Mouse (Mus musculus): ENCODE data around the gene Srsf12. TPM values are rescaled to one million over a fixed set of nuclear protein-coding genes. Genes with fewer than 3 reads are reported as not detected.

Gene Srsf12
- polyA plus RNA-seq, 1 experiment from 2014 or later = 10.9 TPM

GRCm38 (mm10) chr4:33260311-33260710 lies 51.5 kb downstream of the Srsf12 start:
- H3K36me3 ChIP-seq (ENCODE audit: control insufficient read depth, insufficient read depth, low read length) = no peaks in the 10 kb centered on the region
- no peaks in the 10 kb centered on the region for H3K27me3 ChIP-seq (ENCODE audit: control insufficient read depth, insufficient read depth, low read length)
- no peaks in the 10 kb centered on the region for H3K4me1 ChIP-seq (ENCODE audit: control insufficient read depth, insufficient read depth, low read length)
- H3K4me2 ChIP-seq (ENCODE audit: low read depth) = no peak overlapping the region
- no peaks in the 10 kb centered on the region for H3K9me3 ChIP-seq (ENCODE audit: control insufficient read depth, low read length)
- H3K9ac ChIP-seq (ENCODE audit: low read length) = no peak overlapping the region
- no peak overlapping the region for H3K4me3 ChIP-seq (ENCODE audit: low read depth, low read length)
- DNase-seq (ENCODE audit: low spot score) = no peak
- ATAC-seq (ENCODE audit: insufficient read depth, low FRiP score, low TSS enrichment) = no peak
- H3K27ac ChIP-seq (ENCODE audit: low read depth, low read length) = no peak overlapping the region

- Histone ChIP-seq H3K27me3 (ENCODE audit: control insufficient read depth, insufficient read depth, low read length) (no peaks in the 10 kb centered on the region), H3K9me3 (ENCODE audit: control insufficient read depth, low read length) (no peaks in the 10 kb centered on the region), H3K4me1 (ENCODE audit: control insufficient read depth, insufficient read depth, low read length) (no peaks in the 10 kb centered on the region), H3K9ac (ENCODE audit: low read length) (no peak overlapping the region), H3K4me2 (ENCODE audit: low read depth) (no peak overlapping the region), H3K4me3 (ENCODE audit: low read depth, low read length) (no peak overlapping the region), H3K27ac (ENCODE audit: low read depth, low read length) (no peak overlapping the region), H3K36me3 (ENCODE audit: control insufficient read depth, insufficient read depth, low read length) (no peaks in the 10 kb centered on the region)
- no peak for DNase-seq (ENCODE audit: low spot score)
- WGBS = 75% methylated on average over 7 of the region's 7 CpGs
- ATAC-seq (ENCODE audit: insufficient read depth, low FRiP score, low TSS enrichment) = no peak
These were observed 52.5 kb downstream of the Srsf12 start for GRCm38 (mm10) chr4:33261311-33261753.

DNA sequence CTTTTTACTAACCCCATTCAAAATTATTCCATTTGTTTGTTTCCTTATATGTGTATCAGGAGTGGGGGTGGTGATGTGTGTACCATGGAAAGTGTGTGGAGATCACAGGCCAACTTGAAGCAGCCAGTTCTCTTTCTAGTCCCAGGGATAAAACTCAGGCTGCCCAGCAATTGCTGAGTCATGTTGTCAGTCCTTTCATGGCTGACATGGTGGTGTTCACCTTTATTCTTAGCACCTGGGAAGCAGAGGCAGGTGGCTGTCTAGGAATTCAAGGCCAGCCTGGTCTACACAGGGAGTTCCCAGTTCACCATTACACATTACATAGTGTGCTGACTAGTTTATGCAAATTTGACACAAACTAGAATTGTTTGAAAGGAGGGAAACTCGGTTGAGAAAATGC lies 54.1 kb downstream of the Srsf12 start:
- 79% methylated on average over 1 of the region's 1 CpGs for WGBS
- no peaks in the 10 kb centered on the region for H3K27me3 ChIP-seq (ENCODE audit: control insufficient read depth, insufficient read depth, low read length)
- H3K4me3 ChIP-seq (ENCODE audit: low read depth, low read length) = no peak overlapping the region
- H3K9me3 ChIP-seq (ENCODE audit: control insufficient read depth, low read length) = no peaks in the 10 kb centered on the region
- H3K9ac ChIP-seq (ENCODE audit: low read length) = no peak overlapping the region
- no peaks in the 10 kb centered on the region for H3K4me1 ChIP-seq (ENCODE audit: control insufficient read depth, insufficient read depth, low read length)
- no peak for DNase-seq (ENCODE audit: low spot score)
- H3K4me2 ChIP-seq (ENCODE audit: low read depth) = no peak overlapping the region
- H3K36me3 ChIP-seq (ENCODE audit: control insufficient read depth, insufficient read depth, low read length) = no peaks in the 10 kb centered on the region
- H3K27ac ChIP-seq (ENCODE audit: low read depth, low read length) = no peak overlapping the region
- no peak for ATAC-seq (ENCODE audit: insufficient read depth, low FRiP score, low TSS enrichment)

GRCm38 (mm10) chr4:33264979-33265726 lies 56.4 kb downstream of the Srsf12 start:
- 86% methylated on average over 11 of the region's 11 CpGs for WGBS
- H3K9ac ChIP-seq (ENCODE audit: low read length) = no peak overlapping the region

DNA sequence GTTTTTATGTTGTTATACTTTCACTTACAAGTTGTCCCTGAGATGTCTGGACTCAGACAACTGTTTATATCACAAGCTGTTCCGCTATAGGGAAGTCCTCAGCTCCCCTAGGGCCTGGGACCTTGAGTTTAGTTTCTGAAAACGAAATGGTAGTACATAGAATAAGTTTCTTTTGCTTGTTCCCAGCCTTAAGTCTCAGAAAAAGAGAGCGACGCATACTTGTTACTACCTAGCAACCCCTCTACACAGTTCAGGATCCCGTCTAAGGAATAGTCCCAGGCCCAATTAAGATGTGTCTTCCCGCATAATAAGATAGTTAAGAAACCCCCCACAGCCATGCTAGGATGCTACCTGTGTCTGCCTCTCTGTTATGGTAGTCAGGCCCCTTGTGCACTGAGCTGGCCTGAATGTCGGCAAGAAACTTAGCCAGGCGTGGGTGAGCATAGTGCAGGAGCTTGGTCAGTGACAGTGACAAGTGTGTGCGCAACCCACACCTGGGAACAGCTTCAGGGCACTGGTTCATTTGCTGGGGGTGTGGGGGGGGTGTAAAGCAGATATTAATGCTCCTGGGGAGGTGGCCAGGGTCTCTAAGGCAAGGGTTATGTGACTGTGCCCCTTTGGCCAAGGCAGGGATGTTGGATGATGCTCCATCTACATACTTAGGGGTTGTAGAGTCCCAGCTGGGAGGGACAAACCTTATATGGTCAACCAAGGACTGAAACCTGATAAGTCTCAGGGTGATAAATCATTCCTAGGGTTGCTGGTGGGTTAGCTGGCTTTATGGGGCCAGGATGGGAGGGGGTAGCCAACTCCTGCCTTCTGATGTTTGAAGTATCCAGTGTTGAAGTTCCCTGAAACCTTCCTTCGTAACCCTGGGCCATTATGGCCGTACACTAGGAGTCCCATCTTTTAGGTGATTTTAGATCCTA lies 61.9 kb downstream of the Srsf12 start:
- Histone ChIP-seq H3K4me1 (ENCODE audit: control insufficient read depth, insufficient read depth, low read length) (no peaks in the 10 kb centered on the region), H3K9me3 (ENCODE audit: control insufficient read depth, low read length) (no peaks in the 10 kb centered on the region), H3K9ac (ENCODE audit: low read length) (no peak overlapping the region), H3K27me3 (ENCODE audit: control insufficient read depth, insufficient read depth, low read length) (no peaks in the 10 kb centered on the region), H3K36me3 (ENCODE audit: control insufficient read depth, insufficient read depth, low read length) (no peaks in the 10 kb centered on the region), H3K4me2 (ENCODE audit: low read depth) (no peak overlapping the region), H3K4me3 (ENCODE audit: low read depth, low read length) (no peak overlapping the region), H3K27ac (ENCODE audit: low read depth, low read length) (no peak overlapping the region)
- no peak for DNase-seq (ENCODE audit: low spot score)
- ATAC-seq (ENCODE audit: insufficient read depth, low FRiP score, low TSS enrichment) = no peak
- WGBS = 78% methylated on average over 11 of the region's 11 CpGs

More at GRCm38 (mm10) chr4:33264979-33265726, 56.4 kb downstream of the Srsf12 start:
- no peaks in the 10 kb centered on the region for H3K9me3 ChIP-seq (ENCODE audit: control insufficient read depth, low read length)
- ATAC-seq (ENCODE audit: insufficient read depth, low FRiP score, low TSS enrichment) = no peak
- no peak overlapping the region for H3K4me2 ChIP-seq (ENCODE audit: low read depth)
- no peaks in the 10 kb centered on the region for H3K36me3 ChIP-seq (ENCODE audit: control insufficient read depth, insufficient read depth, low read length)
- H3K4me1 ChIP-seq (ENCODE audit: control insufficient read depth, insufficient read depth, low read length) = no peaks in the 10 kb centered on the region
- no peak for DNase-seq (ENCODE audit: low spot score)
- H3K4me3 ChIP-seq (ENCODE audit: low read depth, low read length) = no peak overlapping the region
- no peaks in the 10 kb centered on the region for H3K27me3 ChIP-seq (ENCODE audit: control insufficient read depth, insufficient read depth, low read length)
- H3K27ac ChIP-seq (ENCODE audit: low read depth, low read length) = no peak overlapping the region

GRCm38 (mm10) chr4:33273437-33273836 lies 64.6 kb downstream of the Srsf12 start:
- WGBS = 78% methylated on average over 3 of the region's 3 CpGs

DNA sequence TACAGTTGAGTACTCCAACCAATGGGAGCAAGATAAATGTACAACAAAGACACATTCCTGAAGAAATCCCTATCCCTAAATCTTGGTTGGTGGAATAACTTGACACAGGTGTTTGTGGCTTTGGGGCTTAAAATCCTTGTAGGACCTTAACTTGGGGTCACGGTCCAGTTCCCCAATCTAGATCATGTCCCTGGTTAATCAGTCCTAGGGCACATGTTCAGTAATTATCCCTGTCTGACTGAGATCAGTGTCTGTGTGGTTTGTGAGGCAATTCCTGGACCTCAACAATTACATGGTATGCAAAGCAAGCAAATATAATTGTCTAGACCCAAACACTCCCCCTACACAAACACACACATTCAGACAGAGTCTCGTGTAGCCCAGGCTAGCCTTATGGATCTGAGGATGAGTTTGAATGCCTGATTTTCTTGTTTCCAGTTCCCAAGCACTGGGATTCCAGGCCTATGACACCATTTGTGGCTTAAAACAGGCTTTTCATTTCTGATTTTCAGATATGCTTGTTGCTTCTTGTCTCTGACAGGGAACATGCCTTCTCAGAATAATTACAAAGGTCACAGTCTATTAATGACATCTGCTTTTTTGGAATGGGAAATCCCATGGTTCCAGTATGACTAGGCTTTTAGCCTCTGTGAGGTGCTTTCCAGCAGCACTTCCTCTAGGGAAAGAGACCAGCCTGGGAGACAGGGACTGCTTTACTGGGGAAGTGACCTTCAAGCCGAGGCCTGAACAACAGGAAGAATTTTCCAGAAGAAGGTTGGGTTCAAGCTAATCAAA lies 73.3 kb downstream of the Srsf12 start:
- no peaks in the 10 kb centered on the region for H3K36me3 ChIP-seq (ENCODE audit: control insufficient read depth, insufficient read depth, low read length)
- WGBS = 89% methylated on average over 3 of the region's 3 CpGs
- H3K4me2 ChIP-seq (ENCODE audit: low read depth) = no peak overlapping the region
- no peak overlapping the region for H3K9ac ChIP-seq (ENCODE audit: low read length)
- no peaks in the 10 kb centered on the region for H3K9me3 ChIP-seq (ENCODE audit: control insufficient read depth, low read length)
- H3K4me3 ChIP-seq (ENCODE audit: low read depth, low read length) = no peak overlapping the region
- DNase-seq (ENCODE audit: low spot score) = no peak
- no peaks in the 10 kb centered on the region for H3K27me3 ChIP-seq (ENCODE audit: control insufficient read depth, insufficient read depth, low read length)
- no peak overlapping the region for H3K27ac ChIP-seq (ENCODE audit: low read depth, low read length)
- no peaks in the 10 kb centered on the region for H3K4me1 ChIP-seq (ENCODE audit: control insufficient read depth, insufficient read depth, low read length)
- ATAC-seq (ENCODE audit: insufficient read depth, low FRiP score, low TSS enrichment) = no peak

More at GRCm38 (mm10) chr4:33273437-33273836, 64.6 kb downstream of the Srsf12 start:
- Histone ChIP-seq H3K36me3 (ENCODE audit: control insufficient read depth, insufficient read depth, low read length) (no peaks in the 10 kb centered on the region), H3K4me1 (ENCODE audit: control insufficient read depth, insufficient read depth, low read length) (no peaks in the 10 kb centered on the region), H3K4me2 (ENCODE audit: low read depth) (no peak overlapping the region), H3K9me3 (ENCODE audit: control insufficient read depth, low read length) (no peaks in the 10 kb centered on the region), H3K27ac (ENCODE audit: low read depth, low read length) (no peak overlapping the region), H3K4me3 (ENCODE audit: low read depth, low read length) (no peak overlapping the region), H3K27me3 (ENCODE audit: control insufficient read depth, insufficient read depth, low read length) (no peaks in the 10 kb centered on the region), H3K9ac (ENCODE audit: low read length) (no peak overlapping the region)
- DNase-seq (ENCODE audit: low spot score) = no peak
- ATAC-seq (ENCODE audit: insufficient read depth, low FRiP score, low TSS enrichment) = no peak

All from neural tube, embryonic 11.5 days (tissue).